Mouse (Mus musculus) kidney, adult 11 months (tissue): ENCODE measurements around the gene Ints13.

Experiments
- DNase-seq: peaks from one replicate; pipeline ENCODE4 v3.0.0; 2022

Ints13 gene

DNA sequence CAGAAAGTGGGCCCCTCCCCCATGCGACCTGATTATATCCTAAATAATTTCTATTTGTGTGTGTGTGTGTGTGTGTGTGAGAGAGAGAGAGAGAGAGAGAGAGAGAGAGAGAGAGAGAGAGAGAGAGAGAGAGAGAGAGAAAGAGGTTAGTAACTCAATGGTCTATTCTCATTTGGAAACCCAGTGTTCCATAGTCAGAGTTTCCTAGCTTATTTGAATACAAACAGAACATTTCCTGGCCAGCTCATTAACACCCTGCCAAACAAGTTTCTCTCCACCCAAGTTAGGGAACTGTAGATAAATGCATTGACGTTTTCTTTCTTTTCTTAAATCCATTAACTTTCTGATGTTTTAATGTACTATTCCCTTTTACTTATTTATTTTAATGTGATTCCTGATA is 39.6 kb downstream of the Ints13 start:
- DNase-seq = no peak

DNA sequence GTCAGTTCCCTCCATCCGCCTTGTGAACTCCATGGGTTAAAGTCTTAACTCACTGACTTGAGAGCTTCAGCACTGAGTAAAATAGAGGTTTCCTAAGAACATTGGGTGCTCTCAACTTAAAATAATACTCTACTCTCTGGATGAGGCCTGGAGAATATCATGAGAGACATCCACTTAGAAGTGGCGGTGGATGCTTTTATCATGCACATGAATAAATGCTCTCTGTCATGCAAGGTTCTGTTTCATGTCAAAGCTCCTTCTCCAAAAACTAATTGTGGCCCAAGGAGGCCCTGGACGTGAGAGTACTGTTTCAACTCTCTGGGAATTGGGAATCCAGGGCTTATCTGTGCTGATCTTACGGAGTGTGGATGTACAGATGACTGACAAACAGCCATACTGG is 40.5 kb downstream of the Ints13 start:
- DNase-seq = no peak

DNA sequence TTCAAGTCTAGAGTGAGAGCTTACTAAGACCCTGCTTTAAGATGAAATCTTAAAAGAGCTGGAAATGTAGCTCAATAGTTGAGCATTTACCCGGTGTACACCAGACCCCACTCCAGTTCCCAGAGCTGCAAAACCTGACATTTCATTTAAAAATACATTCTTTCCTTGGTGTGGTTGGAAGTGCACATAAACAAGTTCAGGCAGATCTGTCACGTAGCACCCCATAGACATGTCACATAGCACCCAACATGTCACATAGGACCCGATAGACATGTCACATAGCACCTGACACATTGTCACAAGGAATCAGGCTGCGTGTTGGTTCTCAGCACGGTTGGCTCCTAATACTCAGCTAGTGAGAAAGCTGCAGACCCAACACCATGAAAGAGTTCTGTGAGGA is 42.1 kb downstream of the Ints13 start:
- DNase-seq = no peak

DNA sequence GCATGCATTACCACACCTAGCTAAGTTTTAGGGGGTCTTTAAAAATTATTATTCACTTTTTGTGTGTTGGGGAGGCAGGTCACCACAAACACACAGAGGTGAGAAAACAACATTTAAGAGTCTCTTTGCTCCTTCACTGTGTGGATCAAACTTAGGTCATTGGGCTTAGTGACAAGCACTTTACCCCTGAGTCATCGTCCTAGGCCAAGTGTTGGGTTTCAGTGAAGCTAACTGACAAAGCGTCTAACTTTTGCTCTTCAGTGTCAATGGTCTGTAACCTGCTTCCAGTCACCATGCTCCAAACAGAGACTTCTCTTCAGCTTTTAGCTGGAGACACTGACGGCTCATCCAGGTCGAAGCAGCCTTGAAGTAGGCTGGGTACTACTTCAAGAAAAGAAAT is 44.5 kb downstream of the Ints13 start:
- DNase-seq = no peak

DNA sequence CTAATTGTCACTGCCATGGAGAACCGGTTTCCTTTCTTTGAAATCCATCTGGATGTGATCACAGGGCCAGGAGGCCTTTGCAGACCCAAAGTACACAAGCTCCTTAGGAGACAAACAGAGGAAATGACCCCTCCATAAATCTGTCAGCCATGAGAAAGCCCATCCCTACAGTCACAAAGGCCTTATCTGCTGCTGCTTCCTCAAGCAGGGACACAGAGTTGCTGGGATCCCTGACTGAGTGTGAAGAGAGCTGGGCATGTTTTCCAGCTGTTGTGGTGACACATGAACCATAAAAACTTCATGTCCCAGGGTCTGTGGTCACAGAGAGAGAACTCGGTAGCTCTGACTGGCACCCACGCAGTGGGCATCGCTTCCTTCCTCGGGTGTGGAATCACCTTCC is 46.9 kb downstream of the Ints13 start:
- DNase-seq = peak; percentile 56

DNA sequence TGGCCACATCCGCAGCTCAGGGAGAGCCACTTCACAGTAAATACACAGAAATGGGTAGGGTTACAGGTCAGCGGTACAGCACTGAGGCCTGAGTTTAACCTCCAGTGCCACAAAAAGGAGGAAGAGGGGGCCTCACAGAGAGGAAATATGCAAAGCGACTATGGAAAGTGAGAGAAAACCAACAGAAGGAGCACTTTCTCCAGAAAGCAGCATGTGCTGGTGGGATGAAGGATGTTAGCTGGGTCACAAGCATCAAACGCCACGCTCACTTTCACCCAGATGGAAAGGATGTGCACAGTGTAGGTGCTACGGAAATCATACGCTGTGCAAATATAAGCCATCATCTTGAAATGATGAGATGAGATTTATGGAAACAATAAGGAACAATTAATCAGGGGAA is 47.3 kb downstream of the Ints13 start:
- no peak for DNase-seq

- DNase-seq = no peak
These were observed 50.1 kb downstream of the Ints13 start for GRCm38 (mm10) chr6:146527537-146527936.

DNA sequence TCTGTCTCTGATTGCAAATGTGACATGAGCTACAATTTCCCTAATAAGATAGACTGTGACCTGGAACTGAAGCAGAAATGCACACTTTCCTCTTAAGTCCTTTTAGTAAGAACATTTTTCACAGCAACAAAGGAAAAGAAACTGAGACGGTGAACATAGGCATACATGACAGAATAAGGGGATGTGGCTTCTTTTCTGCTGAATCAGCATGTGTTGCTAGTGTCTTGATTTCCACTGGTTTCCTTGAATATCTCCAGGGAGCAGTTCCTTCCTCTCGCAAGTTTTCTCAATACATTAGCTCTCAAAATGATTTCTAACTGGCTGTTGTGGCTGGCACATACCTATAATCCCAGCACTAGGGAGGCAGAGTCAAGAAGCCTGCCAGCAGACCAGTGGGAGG is 52.1 kb downstream of the Ints13 start:
- no peak for DNase-seq

DNA sequence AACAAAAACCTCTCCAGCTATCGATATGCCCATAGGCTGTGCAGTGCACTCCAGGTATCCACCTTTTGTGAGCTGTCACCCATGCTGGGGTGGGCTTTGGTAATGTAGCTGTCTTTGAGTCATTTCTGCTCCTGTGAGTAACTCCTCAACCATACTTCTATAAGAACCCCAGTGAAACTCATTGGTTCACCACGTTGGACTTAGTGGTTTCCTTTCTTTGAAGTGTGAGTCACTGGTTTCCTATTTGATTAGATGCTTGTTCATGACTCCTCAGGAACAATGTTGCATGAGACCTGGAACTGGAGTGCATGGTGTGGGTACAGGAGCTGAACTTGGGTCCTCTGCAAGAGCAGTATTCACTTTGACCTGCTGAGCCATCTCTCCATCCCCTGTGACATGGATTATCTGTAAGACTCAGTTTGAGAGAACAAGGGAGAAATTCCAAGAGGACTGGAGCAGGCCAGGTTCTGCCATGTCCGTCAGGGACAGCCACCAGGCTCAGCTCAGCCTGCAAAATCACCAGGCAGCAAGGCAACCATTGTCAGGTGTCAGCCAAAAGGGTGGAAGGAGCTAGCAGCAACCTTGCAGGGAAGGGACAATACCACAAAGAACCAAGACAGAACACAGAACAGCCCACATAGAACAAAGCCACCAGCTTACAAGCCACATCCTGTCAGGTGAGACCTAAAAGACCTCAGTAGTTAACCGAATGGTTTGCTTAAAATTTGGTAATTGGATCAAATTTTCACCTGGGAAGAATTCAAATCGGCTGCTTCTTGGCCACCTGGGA is 56.0 kb downstream of the Ints13 start:
- DNase-seq = no peak

- DNase-seq = no peak
These were observed 58.6 kb downstream of the Ints13 start for GRCm38 (mm10) chr6:146519019-146519418.

DNA sequence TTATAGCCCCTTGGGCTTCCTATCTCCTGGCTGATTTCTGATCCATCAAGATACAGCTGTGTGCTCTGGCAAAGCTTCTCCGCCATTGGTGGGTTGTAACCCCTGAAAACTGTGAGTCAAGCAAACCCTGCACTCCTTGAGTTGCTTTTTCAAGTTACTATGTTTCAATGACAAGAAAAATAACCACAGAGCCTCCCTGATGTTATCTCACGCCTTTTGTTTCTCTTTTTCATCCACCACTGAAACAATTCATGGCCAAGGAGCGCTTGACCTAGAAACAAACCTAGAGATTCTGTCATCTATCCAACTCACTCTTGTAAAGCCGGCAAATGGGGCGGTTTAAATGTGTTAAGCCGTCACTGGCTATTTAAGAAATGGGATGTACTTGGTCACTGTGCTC is 61.7 kb downstream of the Ints13 start:
- no peak for DNase-seq

DNA sequence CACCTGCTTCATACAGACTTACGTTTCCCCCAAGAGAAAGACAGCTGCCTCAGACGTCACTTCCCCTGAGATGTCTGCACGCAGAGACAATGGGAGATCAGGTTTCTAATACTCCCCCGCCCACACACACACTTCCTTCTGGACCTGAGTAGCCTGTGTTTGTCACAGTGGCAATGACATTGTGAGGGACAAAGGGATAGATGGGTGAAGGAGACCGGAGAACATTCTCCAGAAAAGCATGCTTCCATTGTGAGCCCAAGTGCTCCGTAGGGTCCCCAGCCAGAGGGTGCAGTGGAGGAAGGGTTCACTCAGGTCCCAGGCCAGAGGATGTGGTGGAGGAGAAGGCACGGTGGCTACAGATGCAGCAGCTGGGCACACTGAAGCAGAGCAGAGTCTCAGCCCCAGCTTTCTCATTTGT is 63.1 kb downstream of the Ints13 start:
- DNase-seq = no peak

DNA sequence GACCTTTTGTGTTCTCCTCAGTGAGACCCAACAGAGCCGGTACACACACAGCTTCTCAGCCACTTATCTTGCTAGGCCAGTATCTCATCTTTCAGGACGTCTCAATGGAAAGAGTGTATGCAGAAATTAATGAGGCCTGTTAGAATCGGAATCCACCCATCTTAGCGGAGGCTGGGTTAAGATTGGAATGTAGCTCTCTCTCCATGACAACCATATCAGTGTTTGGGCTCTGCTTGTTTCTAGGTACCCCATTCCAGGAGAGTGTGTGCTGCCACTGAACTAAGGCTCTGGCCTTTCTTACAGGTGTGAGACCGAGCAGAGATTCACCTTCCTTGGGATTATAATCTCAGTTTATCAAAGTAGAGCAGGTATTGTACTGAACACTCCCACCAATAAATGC is 63.7 kb downstream of the Ints13 start:
- no peak for DNase-seq

- DNase-seq = no peak
These were observed 64.3 kb downstream of the Ints13 start for GRCm38 (mm10) chr6:146513384-146513783.

DNA sequence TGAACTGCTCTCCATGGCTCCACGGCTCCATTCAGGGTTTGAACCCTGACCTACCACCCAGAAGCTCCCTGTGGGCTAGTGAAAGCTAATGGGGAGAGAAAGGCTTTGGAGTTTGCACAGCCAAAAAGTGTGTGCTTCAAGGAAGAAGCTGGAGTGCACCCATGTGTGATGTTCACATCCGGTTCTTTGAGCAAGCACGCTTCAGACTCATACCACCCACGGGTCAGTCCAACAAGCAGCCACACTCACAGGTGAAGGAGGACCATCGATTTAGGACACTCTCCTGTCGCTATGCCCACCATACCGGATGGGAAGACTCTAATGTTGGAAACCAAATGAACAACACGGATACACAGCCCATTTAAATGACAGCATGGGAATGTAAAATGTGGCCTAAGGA is 66.1 kb downstream of the Ints13 start:
- DNase-seq = no peak

DNA sequence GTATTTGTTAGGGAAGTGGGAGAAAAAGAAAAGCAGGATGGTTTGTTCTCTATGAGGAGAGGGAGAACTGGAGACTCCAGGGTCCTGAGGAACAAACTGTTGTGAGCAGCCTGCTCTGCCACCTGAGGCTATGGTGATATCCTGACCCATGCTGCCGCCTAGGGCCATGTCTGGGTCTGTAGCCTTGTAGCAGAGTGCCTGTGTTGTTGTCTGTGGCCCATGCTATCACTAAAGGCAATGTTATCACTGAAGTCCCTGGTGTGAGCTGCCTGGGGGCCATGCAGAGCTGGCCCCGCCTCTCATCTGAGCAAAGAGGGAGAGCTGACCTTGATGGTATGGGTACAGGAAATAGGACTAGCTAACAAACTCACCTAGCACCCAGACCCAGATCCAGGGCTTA is 67.7 kb downstream of the Ints13 start:
- no peak for DNase-seq

DNA sequence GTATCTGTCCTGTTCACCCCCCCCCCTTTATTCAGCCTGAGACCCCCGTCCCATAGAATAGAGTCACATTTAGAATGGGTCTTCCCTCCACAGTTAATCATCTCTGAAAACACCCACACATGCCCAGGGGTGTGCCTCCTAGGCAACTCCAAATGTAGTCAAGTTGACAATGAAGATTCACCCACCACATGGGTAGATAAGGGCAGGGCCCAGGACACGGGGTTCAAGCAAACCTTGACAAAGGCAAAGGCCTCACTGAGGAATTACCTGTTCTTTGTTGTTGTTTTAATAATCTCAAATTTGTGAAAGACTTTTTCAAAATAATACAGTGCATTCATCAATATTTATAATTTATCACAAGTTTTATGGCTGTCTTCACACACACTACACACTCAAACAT is 73.2 kb downstream of the Ints13 start:
- DNase-seq = no peak

DNA sequence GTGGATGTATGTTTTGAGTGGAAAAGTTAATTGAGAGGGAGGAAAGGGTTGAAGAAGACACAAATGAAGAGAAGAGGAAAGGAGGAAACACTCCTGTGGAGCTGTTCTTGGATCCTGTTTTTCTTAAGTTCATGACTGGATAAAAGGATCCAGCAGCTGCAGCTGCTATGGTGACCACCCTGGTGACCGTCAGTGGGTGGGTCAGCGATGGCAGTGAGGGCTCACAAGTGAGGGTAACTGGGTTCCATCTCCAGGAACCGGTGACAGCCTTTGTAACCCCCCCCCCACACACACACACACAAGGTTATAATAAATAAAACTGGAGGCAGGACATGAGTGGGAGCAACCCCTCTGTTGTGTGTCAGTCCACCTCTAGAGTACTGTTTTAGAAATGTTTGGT is 74.8 kb downstream of the Ints13 start:
- DNase-seq = no peak

GRCm38 (mm10) chr6:146501866-146502804 is 75.5 kb downstream of the Ints13 start, which contains the start of gene Itpr2:
Gene Itpr2, minus strand, starts transcription at chr6:146502223.
- peak; percentile 86 for DNase-seq

- DNase-seq = peak; percentile 37
These were observed 76.2 kb downstream of the Ints13 start for GRCm38 (mm10) chr6:146501316-146501865.

- DNase-seq = no peak
These were observed 76.9 kb downstream of the Ints13 start for GRCm38 (mm10) chr6:146500771-146501170.

- DNase-seq = peak; percentile 55
These were observed 77.4 kb downstream of the Ints13 start for GRCm38 (mm10) chr6:146500206-146500605.
